Mouse (Mus musculus) heart, embryonic 11.5 days (tissue): ENCODE data around the gene Mipep. TPM values are rescaled to one million over a fixed set of nuclear protein-coding genes. Genes with fewer than 3 reads are reported as not detected.

ENCODE experiments used
- ATAC-seq: fragments of 200-750 bp; cut with Nextera tagmentation; replicated peaks from 2 replicates; pipeline ENCODE4 v1.8.0; 2017; ENCODE audit warnings: moderate library complexity; ENCODE audit not compliant: insufficient number of reproducible peaks, low FRiP score, low TSS enrichment
- H3K27ac ChIP-seq: fragments of 300-500 bp; sonication (generic); 2 replicates; pipeline ENCODE4 v1.5.1; 2014; ENCODE audit warnings: mild to moderate bottlenecking, low read depth, low read length
- H3K27me3 ChIP-seq: fragments of 300-500 bp; sonication (generic); 2 replicates; pipeline ENCODE4 v1.6.1; 2014; ENCODE audit warnings: mild to moderate bottlenecking, low read length, mixed read lengths; ENCODE audit not compliant: control insufficient read depth, insufficient read depth
- H3K36me3 ChIP-seq: fragments of 300-500 bp; sonication (generic); 2 replicates; pipeline ENCODE4 v1.6.1; 2014; ENCODE audit warnings: mild to moderate bottlenecking, low read length, moderate library complexity, mixed read lengths; ENCODE audit not compliant: control insufficient read depth, insufficient read depth
- H3K4me1 ChIP-seq: fragments of 300-500 bp; sonication (generic); 2 replicates; pipeline ENCODE4 v1.6.1; 2014; ENCODE audit warnings: low read length; ENCODE audit not compliant: control insufficient read depth, insufficient read depth
- H3K4me2 ChIP-seq: fragments of 300-500 bp; sonication (generic); 2 replicates; pipeline ENCODE4 v1.6.1; 2014; ENCODE audit warnings: mild to moderate bottlenecking, moderate library complexity
- H3K4me3 ChIP-seq: fragments of 300-500 bp; sonication (generic); 2 replicates; pipeline ENCODE4 v1.5.1; 2014; ENCODE audit warnings: low read depth, low read length
- H3K9ac ChIP-seq: fragments of 300-500 bp; sonication (generic); 2 replicates; pipeline ENCODE4 v1.6.1; 2014; ENCODE audit warnings: mild to moderate bottlenecking, low read depth, low read length, moderate library complexity
- H3K9me3 ChIP-seq: fragments of 300-500 bp; sonication (generic); replicated peaks from 2 replicates; pipeline ENCODE4 v1.6.1; 2016; ENCODE audit warnings: low read length; ENCODE audit not compliant: control insufficient read depth
- WGBS: fragments of 180-500 bp; shearing (Covaris S2); extraction: QIAGEN DNeasy Blood & Tissue Kit; methylation state at CpG from one replicate; pipeline ENCODE4 v1.1.7; 2014; ENCODE audit not compliant: insufficient replicate concordance; 5-methylcytosine and 5-hydroxymethylcytosine counted together
- polyA plus RNA-seq: library from polyadenylated mRNA; unstranded; fragments of >200 nt; fragmentation: Nextera tagmentation; extraction: Ambion mirVana; gene quantifications from 2 replicates; pipeline ENCODE4 v1.2.1, GENCODE M21; 2014

The Mipep gene
- polyA plus RNA-seq, 1 experiment from 2014 or later = 26.0 TPM

DNA sequence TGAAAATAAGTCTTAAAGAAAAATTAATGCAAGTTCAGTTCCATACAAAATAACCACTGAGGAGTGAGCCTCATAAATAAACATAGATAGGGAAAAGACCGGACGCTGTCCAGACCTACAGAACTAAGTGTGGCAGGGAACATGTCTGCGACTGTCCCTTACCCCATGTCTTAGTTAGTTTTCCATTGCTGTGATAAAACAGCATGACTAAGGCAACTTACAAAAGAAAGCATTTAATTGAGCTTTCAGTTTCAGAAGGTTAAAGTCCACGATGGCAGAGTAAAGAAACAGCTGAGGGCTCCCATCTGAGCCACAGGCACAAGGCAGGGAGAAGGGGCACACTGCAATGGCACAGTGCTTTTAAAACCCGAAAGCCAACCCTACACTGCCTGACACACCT lies 63.8 kb downstream of the Mipep start:
- Histone ChIP-seq H3K9ac (no peak overlapping the region), H3K27me3 (no peaks in the 10 kb centered on the region; the same call in 1 of the 2 replicates), H3K4me1 (no peaks in the 10 kb centered on the region), H3K27ac (no peak overlapping the region), H3K9me3 (no peaks in the 10 kb centered on the region), H3K4me2 (no peak overlapping the region), H3K36me3 (no peaks in the 10 kb centered on the region), H3K4me3 (no peak overlapping the region)
- WGBS = 69% methylated on average over 5 of the region's 5 CpGs
- ATAC-seq = no peak

DNA sequence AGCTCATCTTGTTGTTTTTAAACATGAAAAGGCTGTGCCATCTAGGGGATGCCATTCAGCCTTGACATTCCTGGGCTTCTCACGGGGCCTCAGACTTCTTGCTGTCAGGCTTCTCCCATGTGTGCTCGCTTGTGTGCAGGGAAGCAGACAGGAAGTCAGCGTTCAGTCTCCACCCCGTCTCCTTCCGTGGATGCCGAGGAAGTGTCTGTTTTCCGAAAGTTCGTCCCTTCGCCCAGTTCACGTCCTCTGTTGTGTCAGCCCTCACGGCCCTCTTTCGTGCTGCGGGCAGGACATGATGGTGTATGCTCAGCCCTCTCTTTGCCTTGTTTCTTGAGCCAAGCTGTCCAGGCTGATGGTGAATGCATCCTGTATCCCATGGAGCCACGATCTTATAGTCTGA lies 65.7 kb downstream of the Mipep start:
- no peak overlapping the region for H3K9ac ChIP-seq
- no peaks in the 10 kb centered on the region for H3K36me3 ChIP-seq
- H3K27me3 ChIP-seq = no peaks in the 10 kb centered on the region
- no peaks in the 10 kb centered on the region for H3K9me3 ChIP-seq
- no peak overlapping the region; the same call in 1 of the 2 replicates for H3K27ac ChIP-seq
- WGBS = 71% methylated on average over 14 of the region's 14 CpGs
- H3K4me3 ChIP-seq = no peak overlapping the region
- ATAC-seq = no peak
- no peak overlapping the region for H3K4me2 ChIP-seq
- no peaks in the 10 kb centered on the region for H3K4me1 ChIP-seq

GRCm38 (mm10) chr14:60851632-60852031 lies 67.3 kb downstream of the Mipep start:
- no peak for ATAC-seq
- H3K9ac ChIP-seq = no peak overlapping the region
- 86% methylated on average over 5 of the region's 5 CpGs for WGBS

GRCm38 (mm10) chr14:60856199-60856912 lies 72.0 kb downstream of the Mipep start:
- WGBS = 28% methylated on average over 7 of the region's 7 CpGs
- peak overlapping the region; percentile 36 for H3K27ac ChIP-seq
- no peak for ATAC-seq
- 0 out of 2 replicates have a peak, but pooled peaks cover 2% of the 10 kb centered on the region for H3K36me3 ChIP-seq
- no peaks in the 10 kb centered on the region for H3K27me3 ChIP-seq
- H3K9ac ChIP-seq = no peak overlapping the region
- no peak overlapping the region for H3K4me3 ChIP-seq
- H3K4me1 ChIP-seq = peaks cover 24% of the 10 kb centered on the region
- no peak overlapping the region for H3K4me2 ChIP-seq
- H3K9me3 ChIP-seq = no peaks in the 10 kb centered on the region

More at GRCm38 (mm10) chr14:60851632-60852031, 67.3 kb downstream of the Mipep start:
- Histone ChIP-seq H3K36me3 (0 out of 2 replicates have a peak, but pooled peaks cover 2% of the 10 kb centered on the region), H3K9me3 (no peaks in the 10 kb centered on the region), H3K27ac (no peak overlapping the region), H3K4me2 (no peak overlapping the region), H3K4me1 (peaks cover 7% of the 10 kb centered on the region; the same call in 1 of the 2 replicates), H3K27me3 (no peaks in the 10 kb centered on the region), H3K4me3 (no peak overlapping the region)

- H3K27me3 ChIP-seq = no peaks in the 10 kb centered on the region
- peaks cover 24% of the 10 kb centered on the region for H3K4me1 ChIP-seq
- H3K9ac ChIP-seq = no peak overlapping the region
- no peak overlapping the region for H3K4me3 ChIP-seq
- 41% methylated on average over 7 of the region's 7 CpGs for WGBS
- H3K4me2 ChIP-seq = no peak overlapping the region
- 0 out of 2 replicates have a peak, but pooled peaks cover 2% of the 10 kb centered on the region for H3K36me3 ChIP-seq
- peak overlapping the region; percentile 36 for H3K27ac ChIP-seq
- no peak for ATAC-seq
- no peaks in the 10 kb centered on the region for H3K9me3 ChIP-seq
Observed at GRCm38 (mm10) chr14:60856913-60857300, 72.5 kb downstream of the Mipep start.

DNA sequence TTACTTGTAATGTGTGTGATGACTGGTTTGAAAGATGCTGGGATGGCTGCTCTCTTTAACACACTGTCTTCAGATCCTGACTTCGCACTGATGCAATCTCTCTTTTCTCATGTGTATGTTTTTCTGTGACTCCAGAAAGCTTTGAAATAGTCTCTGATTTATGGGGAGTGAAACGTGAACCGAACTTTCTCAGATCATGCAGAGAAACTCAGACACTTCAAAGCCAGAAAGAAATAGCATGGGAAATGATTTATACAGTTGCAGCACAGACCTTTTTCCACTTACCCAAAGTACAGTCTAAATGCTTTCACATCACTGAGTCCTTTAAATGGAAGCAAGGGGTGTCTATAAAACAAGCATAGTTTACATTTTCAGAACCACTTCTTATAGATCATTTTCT lies 79.0 kb downstream of the Mipep start:
- ATAC-seq = no peak
- H3K4me1 ChIP-seq = peaks cover 13% of the 10 kb centered on the region
- H3K9me3 ChIP-seq = no peaks in the 10 kb centered on the region
- 81% methylated on average over 3 of the region's 3 CpGs for WGBS
- H3K27me3 ChIP-seq = no peaks in the 10 kb centered on the region
- no peak overlapping the region for H3K9ac ChIP-seq
- no peaks in the 10 kb centered on the region for H3K36me3 ChIP-seq
- no peak overlapping the region for H3K4me2 ChIP-seq
- H3K27ac ChIP-seq = no peak overlapping the region
- no peak overlapping the region for H3K4me3 ChIP-seq

DNA sequence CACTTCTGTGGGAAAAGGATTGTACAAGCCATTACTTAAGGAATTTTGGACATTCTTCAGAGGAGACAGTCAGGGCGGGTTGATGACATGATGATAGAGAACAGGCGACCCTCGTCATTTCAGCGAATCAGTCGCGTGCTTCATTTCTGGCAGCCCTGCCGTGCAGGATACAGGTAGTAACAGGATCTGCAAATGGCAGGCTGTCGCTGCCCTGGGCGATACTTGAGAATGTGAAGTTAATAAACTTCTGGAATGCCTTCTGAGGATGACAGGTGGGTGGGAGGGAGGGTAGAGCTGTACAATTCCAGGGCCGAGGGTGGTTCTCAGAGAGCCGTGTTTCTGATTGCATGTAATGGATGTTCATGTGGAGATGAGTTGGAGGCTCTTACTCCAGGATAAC lies 82.0 kb downstream of the Mipep start:
- no peak overlapping the region for H3K4me2 ChIP-seq
- no peak overlapping the region for H3K4me3 ChIP-seq
- peaks cover 6% of the 10 kb centered on the region; the same call in 1 of the 2 replicates for H3K4me1 ChIP-seq
- 54% methylated on average over 11 of the region's 11 CpGs for WGBS
- no peaks in the 10 kb centered on the region for H3K9me3 ChIP-seq
- H3K27ac ChIP-seq = no peak overlapping the region
- H3K36me3 ChIP-seq = 0 out of 2 replicates have a peak, but pooled peaks cover 3% of the 10 kb centered on the region
- ATAC-seq = no peak
- H3K27me3 ChIP-seq = no peaks in the 10 kb centered on the region
- no peak overlapping the region for H3K9ac ChIP-seq

DNA sequence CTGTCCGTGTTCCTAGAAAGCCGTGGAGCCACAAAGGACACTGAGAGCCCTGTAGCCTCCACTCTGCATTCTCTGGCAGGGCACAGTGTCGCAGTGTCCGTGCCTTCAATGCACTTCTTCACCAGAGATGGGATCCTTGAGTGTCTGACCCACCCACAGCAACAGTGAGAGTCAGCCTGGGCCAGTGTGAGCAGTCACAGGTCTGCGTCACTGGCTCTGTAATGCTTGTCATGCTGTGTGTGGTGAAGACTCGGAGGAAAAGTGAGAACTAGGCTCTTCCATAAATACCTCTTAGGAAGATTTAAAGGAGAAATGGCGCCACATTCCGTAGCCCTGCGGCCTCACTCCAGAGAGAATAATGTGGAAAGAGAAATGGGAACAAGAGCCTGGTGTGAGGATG lies 84.0 kb downstream of the Mipep start:
- WGBS = 71% methylated on average over 9 of the region's 9 CpGs
- no peak overlapping the region for H3K4me2 ChIP-seq
- H3K4me1 ChIP-seq = peaks cover 6% of the 10 kb centered on the region; the same call in 1 of the 2 replicates
- H3K36me3 ChIP-seq = 0 out of 2 replicates have a peak, but pooled peaks cover 3% of the 10 kb centered on the region
- ATAC-seq = no peak
- no peak overlapping the region for H3K4me3 ChIP-seq
- no peak overlapping the region for H3K27ac ChIP-seq
- no peaks in the 10 kb centered on the region for H3K9me3 ChIP-seq
- no peaks in the 10 kb centered on the region for H3K27me3 ChIP-seq
- no peak overlapping the region for H3K9ac ChIP-seq

- 92% methylated on average over 8 of the region's 8 CpGs for WGBS
- Histone ChIP-seq H3K27me3 (no peaks in the 10 kb centered on the region), H3K4me1 (no peaks in the 10 kb centered on the region), H3K9ac (no peak overlapping the region), H3K9me3 (no peaks in the 10 kb centered on the region), H3K4me3 (no peak overlapping the region), H3K4me2 (no peak overlapping the region), H3K36me3 (0 out of 2 replicates have a peak, but pooled peaks cover 3% of the 10 kb centered on the region), H3K27ac (no peak overlapping the region)
- no peak for ATAC-seq
Observed at GRCm38 (mm10) chr14:60871831-60872230, 87.5 kb downstream of the Mipep start.
